Mouse (Mus musculus) 3T3-L1 (cell line): ENCODE measurements around the gene Psma3.

ENCODE experiments used
- DNase-seq: peaks from one replicate; pipeline ENCODE4 v3.0.0-alpha.2; 2015; ENCODE audit warnings: low read depth, low spot score

The Psma3 gene

GRCm38 (mm10) chr12:70974441-70975266 lies at the start of gene Psma3:
Gene Psma3, plus strand, starts transcription at chr12:70974621.
- peak; percentile 97 for DNase-seq

GRCm38 (mm10) chr12:70929781-70930180 lies 44.6 kb upstream of the Psma3 start:
- DNase-seq, result no peak

- DNase-seq, result no peak
Measured at GRCm38 (mm10) chr12:70937150-70937549, 37.3 kb upstream of the Psma3 start.

- peak; percentile 81 for DNase-seq
Measured at GRCm38 (mm10) chr12:70937571-70938384, 36.6 kb upstream of the Psma3 start, which contains the start of gene Actr10. Gene Actr10, plus strand, starts transcription at chr12:70937857.

- no peak for DNase-seq
Measured at GRCm38 (mm10) chr12:70940806-70941205, 33.6 kb upstream of the Psma3 start.

GRCm38 (mm10) chr12:70944181-70944580 lies 30.2 kb upstream of the Psma3 start:
- DNase-seq, result no peak

GRCm38 (mm10) chr12:70946585-70947256 lies 27.7 kb upstream of the Psma3 start:
- DNase-seq, result no peak

GRCm38 (mm10) chr12:70958640-70959039 lies 15.8 kb upstream of the Psma3 start:
- DNase-seq, result no peak

GRCm38 (mm10) chr12:70967581-70967980 lies 6.8 kb upstream of the Psma3 start:
- no peak for DNase-seq

GRCm38 (mm10) chr12:70968141-70968790 lies 6.2 kb upstream of the Psma3 start:
- DNase-seq, result peak; percentile 92

- peak; percentile 97 for DNase-seq
Measured at GRCm38 (mm10) chr12:70968791-70969307, 5.6 kb upstream of the Psma3 start.

- peak; percentile 93 for DNase-seq
Measured at GRCm38 (mm10) chr12:70969485-70970184, 4.8 kb upstream of the Psma3 start.

- DNase-seq, result no peak
Measured at GRCm38 (mm10) chr12:70973831-70974230, 590 bp upstream of the Psma3 start.

- DNase-seq, result peak; percentile 44
Measured at GRCm38 (mm10) chr12:70975406-70975805, 985 bp downstream of the Psma3 start.

GRCm38 (mm10) chr12:70975891-70976290 lies 1.5 kb downstream of the Psma3 start:
- peak; percentile 59 for DNase-seq

- no peak for DNase-seq
Measured at GRCm38 (mm10) chr12:70978345-70978744, 3.9 kb downstream of the Psma3 start.

- no peak for DNase-seq
Measured at GRCm38 (mm10) chr12:70984855-70985550, 10.6 kb downstream of the Psma3 start.

GRCm38 (mm10) chr12:70997225-70997624 lies 22.8 kb downstream of the Psma3 start:
- DNase-seq, result no peak

GRCm38 (mm10) chr12:70999423-70999903 lies 25.0 kb downstream of the Psma3 start:
- DNase-seq, result peak; percentile 43

- no peak for DNase-seq
Measured at GRCm38 (mm10) chr12:71000344-71000743, 25.9 kb downstream of the Psma3 start.
